In the genomic region with DNA sequence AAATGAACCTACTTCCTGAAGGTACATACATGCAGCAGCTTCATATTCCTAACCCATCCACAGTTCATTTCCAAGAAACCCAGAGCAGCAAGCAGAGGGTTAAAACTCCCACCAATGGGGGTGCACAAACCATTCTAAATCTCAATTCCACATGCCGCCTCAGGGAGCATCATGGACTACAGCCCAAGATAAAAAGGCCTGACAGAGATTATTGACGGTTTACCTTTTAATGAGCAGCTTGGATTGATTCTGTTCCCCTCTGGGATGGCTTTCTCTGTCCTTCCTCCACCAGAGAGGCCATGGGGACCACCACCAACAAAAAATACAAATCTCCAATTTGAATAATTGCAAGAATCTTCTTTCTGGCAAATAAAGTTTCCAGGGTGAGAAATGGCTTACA, we compare ENCODE assay signal across 15 mouse cellular contexts.
"Had no signal": no experiment of that assay in that cellular context is flagged by ENCODE, and none has a peak within 500 bp of the region (broad histone marks: within the 10 kb centered on the region; RNA-seq: fewer than 3 reads in every experiment).

No protein-coding gene starts in this region.

- H3K9me3 ChIP-seq: kidney, embryonic 15.5 days; limb, embryonic 10.5 days; liver, embryonic 15.5 days; neural tube, embryonic 15.5 days had no signal

- H3K4me3 ChIP-seq: kidney, embryonic 15.5 days; left cerebral cortex, adult 2 months; limb, embryonic 10.5 days; liver, embryonic 15.5 days; myocyte; neural tube, embryonic 15.5 days had no signal

- ATAC-seq: lung, postnatal 0 days had no signal

- H3K27ac ChIP-seq: kidney, embryonic 15.5 days; left cerebral cortex, adult 2 months; limb, embryonic 10.5 days; liver, embryonic 15.5 days; neural tube, embryonic 15.5 days had no signal

- H3K4me1 ChIP-seq: kidney, embryonic 15.5 days; liver, embryonic 15.5 days; neural tube, embryonic 15.5 days had no signal

- DNase-seq: kidney, adult 2 months; kidney, postnatal 25 days; lung, adult 2 months; lung, postnatal 36 days; right cerebral cortex, adult 18-20 months; right cerebral cortex, postnatal 25 days; thymus, postnatal 4 days had no signal

- H3K4me2 ChIP-seq: kidney, embryonic 15.5 days; liver, embryonic 11.5 days; liver, embryonic 15.5 days; neural tube, embryonic 15.5 days had no signal

- H3K36me3 ChIP-seq: kidney, embryonic 15.5 days; limb, embryonic 10.5 days; liver, embryonic 15.5 days; neural tube, embryonic 15.5 days had no signal

- H3K9ac ChIP-seq: kidney, embryonic 15.5 days; liver, embryonic 15.5 days; neural tube, embryonic 15.5 days had no signal

- H3K27me3 ChIP-seq: kidney, embryonic 15.5 days; liver, embryonic 15.5 days; neural tube, embryonic 15.5 days had no signal
